Mouse (Mus musculus): ENCODE results near the gene Gad2. TPM values are rescaled to one million over a fixed set of nuclear protein-coding genes. Genes with fewer than 3 reads are reported as not detected.

Gad2 gene
- total RNA-seq, 2 experiments from 2014 or later, result 0.06 to 0.82 TPM

Small RNAs within 50 kb of the gene (microRNA-seq; reads per million reads assigned to microRNA genes)
- gene Gm23636 (not detected), gene Mir3967 (not detected)

Other genes with a start within 250 kb of the Gad2 start
- gene Apbb1ip, start 151.9 kb downstream of the Gad2 start, total RNA-seq (2021), result 1 to 10 TPM; 3.9 to 4.0 TPM

Data from adrenal gland, postnatal 4 days (tissue).